Mouse (Mus musculus): ENCODE measurements around the gene Rnf141. TPM values are rescaled to one million over a fixed set of nuclear protein-coding genes. Genes with fewer than 3 reads are reported as not detected.

The Rnf141 gene
- polyA plus RNA-seq, 1 experiment: 1.8 TPM

GRCm38 (mm10) chr7:110785741-110786146 is 58.5 kb downstream of the Rnf141 start:
- Histone ChIP-seq H3K4me3 (replicated peaks) (no peak overlapping the region), H3K9me3 (no peaks in the 10 kb centered on the region), H3K36me3 (replicated peaks; ENCODE audit: low read length) (peaks cover 28% of the 10 kb centered on the region), H3K4me1 (peaks cover 29% of the 10 kb centered on the region), H3K27me3 (replicated peaks) (peaks cover 54% of the 10 kb centered on the region)
- TF ChIP-seq GATA1 (IDR thresholded peaks at IDR 0.05; ENCODE audit: borderline replicate concordance, low read length): no peak
- no peak for TF ChIP-seq FLI1 (IDR thresholded peaks at IDR 0.05; ENCODE audit: low read length)

GRCm38 (mm10) chr7:110784965-110785364 is 59.3 kb downstream of the Rnf141 start:
- Histone ChIP-seq H3K9me3 (no peaks in the 10 kb centered on the region), H3K27me3 (replicated peaks) (peaks cover 49% of the 10 kb centered on the region), H3K36me3 (replicated peaks; ENCODE audit: low read length) (peaks cover 27% of the 10 kb centered on the region), H3K4me1 (peaks cover 34% of the 10 kb centered on the region), H3K4me3 (replicated peaks) (no peak overlapping the region)
- TF ChIP-seq FLI1 (IDR thresholded peaks at IDR 0.05; ENCODE audit: low read length) (no peak), GATA1 (IDR thresholded peaks at IDR 0.05; ENCODE audit: borderline replicate concordance, low read length) (no peak)

GRCm38 (mm10) chr7:110782845-110783478 is 61.3 kb downstream of the Rnf141 start:
- Histone ChIP-seq H3K4me3 (replicated peaks) (no peak overlapping the region), H3K27me3 (replicated peaks) (peaks cover 32% of the 10 kb centered on the region), H3K4me1 (peaks cover 32% of the 10 kb centered on the region), H3K9me3 (no peaks in the 10 kb centered on the region), H3K36me3 (replicated peaks; ENCODE audit: low read length) (peaks cover 29% of the 10 kb centered on the region)
- TF ChIP-seq FLI1 (IDR thresholded peaks at IDR 0.05; ENCODE audit: low read length) (no peak), GATA1 (IDR thresholded peaks at IDR 0.05; ENCODE audit: borderline replicate concordance, low read length) (no peak)

- no peaks in the 10 kb centered on the region for H3K9me3 ChIP-seq
- peaks cover 24% of the 10 kb centered on the region for H3K4me1 ChIP-seq
- H3K4me3 ChIP-seq (replicated peaks): no peak overlapping the region
- peaks cover 32% of the 10 kb centered on the region for H3K36me3 ChIP-seq (replicated peaks; ENCODE audit: low read length)
- TF ChIP-seq FLI1 (IDR thresholded peaks at IDR 0.05; ENCODE audit: low read length): no peak
- TF ChIP-seq GATA1 (IDR thresholded peaks at IDR 0.05; ENCODE audit: borderline replicate concordance, low read length): no peak
- H3K27me3 ChIP-seq (replicated peaks): peaks cover 28% of the 10 kb centered on the region
Measured at GRCm38 (mm10) chr7:110782135-110782534, 62.1 kb downstream of the Rnf141 start.

- H3K4me1 ChIP-seq: peaks cover 25% of the 10 kb centered on the region
- peaks cover 32% of the 10 kb centered on the region for H3K36me3 ChIP-seq (replicated peaks; ENCODE audit: low read length)
- no peak for TF ChIP-seq FLI1 (IDR thresholded peaks at IDR 0.05; ENCODE audit: low read length)
- no peak for TF ChIP-seq GATA1 (IDR thresholded peaks at IDR 0.05; ENCODE audit: borderline replicate concordance, low read length)
- H3K4me3 ChIP-seq (replicated peaks): no peak overlapping the region
- peaks cover 23% of the 10 kb centered on the region for H3K27me3 ChIP-seq (replicated peaks)
- no peaks in the 10 kb centered on the region for H3K9me3 ChIP-seq
Measured at GRCm38 (mm10) chr7:110781231-110781711, 63.0 kb downstream of the Rnf141 start.

GRCm38 (mm10) chr7:110780520-110780919 is 63.7 kb downstream of the Rnf141 start:
- Histone ChIP-seq H3K4me1 (peaks cover 26% of the 10 kb centered on the region), H3K27me3 (replicated peaks) (peaks cover 16% of the 10 kb centered on the region), H3K4me3 (replicated peaks) (no peak overlapping the region), H3K9me3 (no peaks in the 10 kb centered on the region), H3K36me3 (replicated peaks; ENCODE audit: low read length) (peaks cover 32% of the 10 kb centered on the region)
- TF ChIP-seq FLI1 (IDR thresholded peaks at IDR 0.05; ENCODE audit: low read length): no peak
- TF ChIP-seq GATA1 (IDR thresholded peaks at IDR 0.05; ENCODE audit: borderline replicate concordance, low read length): no peak

- Histone ChIP-seq H3K9me3 (no peaks in the 10 kb centered on the region), H3K4me1 (peaks cover 35% of the 10 kb centered on the region), H3K27me3 (replicated peaks) (peaks cover 12% of the 10 kb centered on the region), H3K36me3 (replicated peaks; ENCODE audit: low read length) (peaks cover 32% of the 10 kb centered on the region), H3K4me3 (replicated peaks) (no peak overlapping the region)
- TF ChIP-seq FLI1 (IDR thresholded peaks at IDR 0.05; ENCODE audit: low read length): no peak
- TF ChIP-seq GATA1 (IDR thresholded peaks at IDR 0.05; ENCODE audit: borderline replicate concordance, low read length): no peak
Measured at GRCm38 (mm10) chr7:110779605-110780111, 64.6 kb downstream of the Rnf141 start.

GRCm38 (mm10) chr7:110778933-110779332 is 65.3 kb downstream of the Rnf141 start:
- no peaks in the 10 kb centered on the region for H3K9me3 ChIP-seq
- H3K4me3 ChIP-seq (replicated peaks): no peak overlapping the region
- peaks cover 42% of the 10 kb centered on the region for H3K4me1 ChIP-seq
- peaks cover 32% of the 10 kb centered on the region for H3K36me3 ChIP-seq (replicated peaks; ENCODE audit: low read length)
- peaks cover 11% of the 10 kb centered on the region for H3K27me3 ChIP-seq (replicated peaks)
- TF ChIP-seq FLI1 (IDR thresholded peaks at IDR 0.05; ENCODE audit: low read length) (no peak), GATA1 (IDR thresholded peaks at IDR 0.05; ENCODE audit: borderline replicate concordance, low read length) (no peak)

GRCm38 (mm10) chr7:110777146-110778001 is 66.9 kb downstream of the Rnf141 start:
- Histone ChIP-seq H3K4me3 (replicated peaks) (no peak overlapping the region), H3K27me3 (replicated peaks) (peaks cover 16% of the 10 kb centered on the region), H3K9me3 (no peaks in the 10 kb centered on the region), H3K36me3 (replicated peaks; ENCODE audit: low read length) (peaks cover 32% of the 10 kb centered on the region), H3K4me1 (peaks cover 56% of the 10 kb centered on the region)
- TF ChIP-seq GATA1 (IDR thresholded peaks at IDR 0.05; ENCODE audit: borderline replicate concordance, low read length) (no peak), FLI1 (IDR thresholded peaks at IDR 0.05; ENCODE audit: low read length) (no peak)

All from megakaryocyte, embryonic 14.5 days (primary cell).